Mouse (Mus musculus) lung, adult 2 months (tissue): ENCODE results near the gene Snx29.

Experiments used
- CTCF ChIP-seq: fragments of 200-500 bp; IDR thresholded peaks from 2 replicates; pipeline ENCODE4 v1.5.1; 2011; ENCODE audit warnings: mild to moderate bottlenecking, low read length, control low read depth; ENCODE audit not compliant: insufficient read depth
- POLR2A ChIP-seq: fragments of 200-500 bp; IDR thresholded peaks from 2 replicates; pipeline ENCODE4 v1.6.1; 2011; ENCODE audit warnings: low read depth, mild to moderate bottlenecking, control low read depth, low read length, borderline replicate concordance; ENCODE audit errors: extremely low read depth

DNA sequence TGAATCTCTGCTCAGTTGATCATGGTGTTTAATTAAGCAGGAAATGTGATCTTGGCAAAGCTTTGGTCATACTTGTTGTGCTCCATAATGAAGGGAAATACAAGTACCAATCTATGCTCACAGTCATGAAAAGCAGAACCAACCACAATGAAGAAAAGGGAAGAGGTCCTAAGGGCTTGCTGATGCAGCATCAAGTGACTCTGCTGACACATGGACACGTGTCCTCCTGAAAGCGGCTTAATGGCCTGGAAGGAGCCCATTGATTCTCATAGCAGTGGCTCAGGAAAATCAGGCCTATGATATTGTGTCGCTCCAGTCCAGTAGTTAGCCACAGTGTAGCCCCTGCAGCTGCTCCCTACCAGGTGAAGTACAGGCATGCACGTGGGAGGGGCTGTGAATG lies 353.3 kb downstream of the Snx29 start:
- TF ChIP-seq CTCF (no peak), POLR2A (no peak)
